Mouse (Mus musculus): ENCODE results near the gene Erlec1. TPM values are rescaled to one million over a fixed set of nuclear protein-coding genes. Genes with fewer than 3 reads are reported as not detected.

The Erlec1 gene
- polyA plus RNA-seq, 1 experiment from 2014 or later: 14.2 TPM

GRCm38 (mm10) chr11:30896201-30896600 lies 57.9 kb downstream of the Erlec1 start:
- no peaks in the 10 kb centered on the region for H3K27me3 ChIP-seq (ENCODE audit: control insufficient read depth, insufficient read depth, low read length)
- H3K4me3 ChIP-seq (replicated peaks; ENCODE audit: low read length): no peak overlapping the region
- H3K4me2 ChIP-seq (ENCODE audit: low read depth, low read length): no peak overlapping the region
- no peaks in the 10 kb centered on the region for H3K4me1 ChIP-seq (ENCODE audit: control insufficient read depth, insufficient read depth, low read length)
- H3K36me3 ChIP-seq (ENCODE audit: control insufficient read depth, insufficient read depth, low read length): no peaks in the 10 kb centered on the region
- no peak overlapping the region for H3K9ac ChIP-seq (ENCODE audit: low read length)
- no peak overlapping the region for H3K27ac ChIP-seq (ENCODE audit: low read length)
- ATAC-seq (ENCODE audit: insufficient read depth, low FRiP score): no peak
- H3K9me3 ChIP-seq (replicated peaks; ENCODE audit: control insufficient read depth, low read length): no peaks in the 10 kb centered on the region
- 88% methylated on average over 1 of the region's 1 CpGs for WGBS

- no peaks in the 10 kb centered on the region for H3K4me1 ChIP-seq (ENCODE audit: control insufficient read depth, insufficient read depth, low read length)
- H3K4me3 ChIP-seq (replicated peaks; ENCODE audit: low read length): no peak overlapping the region
- no peaks in the 10 kb centered on the region for H3K9me3 ChIP-seq (replicated peaks; ENCODE audit: control insufficient read depth, low read length)
- no peak for ATAC-seq (ENCODE audit: insufficient read depth, low FRiP score)
- no peaks in the 10 kb centered on the region for H3K36me3 ChIP-seq (ENCODE audit: control insufficient read depth, insufficient read depth, low read length)
- H3K9ac ChIP-seq (ENCODE audit: low read length): no peak overlapping the region
- H3K4me2 ChIP-seq (ENCODE audit: low read depth, low read length): no peak overlapping the region
- H3K27ac ChIP-seq (ENCODE audit: low read length): no peak overlapping the region
- WGBS: 88% methylated on average over 2 of the region's 2 CpGs
- H3K27me3 ChIP-seq (ENCODE audit: control insufficient read depth, insufficient read depth, low read length): no peaks in the 10 kb centered on the region
Observed at GRCm38 (mm10) chr11:30888153-30888552, 66.0 kb downstream of the Erlec1 start.

- Histone ChIP-seq H3K27me3 (ENCODE audit: control insufficient read depth, insufficient read depth, low read length) (no peaks in the 10 kb centered on the region), H3K9ac (ENCODE audit: low read length) (peak within 1 kb of the TSS; percentile 67), H3K36me3 (ENCODE audit: control insufficient read depth, insufficient read depth, low read length) (peaks cover under 1% of the 10 kb centered on the region; the same call in 1 of the 2 replicates), H3K4me3 (replicated peaks; ENCODE audit: low read length) (peak within 1 kb of the TSS; percentile 48), H3K4me2 (ENCODE audit: low read depth, low read length) (peak within 1 kb of the TSS; percentile 91), H3K9me3 (replicated peaks; ENCODE audit: control insufficient read depth, low read length) (no peaks in the 10 kb centered on the region), H3K27ac (ENCODE audit: low read length) (no peak within 1 kb of the TSS), H3K4me1 (ENCODE audit: control insufficient read depth, insufficient read depth, low read length) (no peaks in the 10 kb centered on the region)
- 4% methylated on average over 41 of the region's 41 CpGs for WGBS
- peak; percentile 92 for ATAC-seq (ENCODE audit: insufficient read depth, low FRiP score)
Observed at GRCm38 (mm10) chr11:30885171-30885871, 68.8 kb downstream of the Erlec1 start, which contains the start of the genes Gpr75 and Asb3. TSS of gene Gpr75 (plus strand) at chr11:30885358. TSS of gene Asb3 (plus strand) at chr11:30885416.

Other genes starting within 250 kb of the Erlec1 start
- gene Psme4, start 182.6 kb downstream of the Erlec1 start, polyA plus RNA-seq (2015; fragmentation: Nextera tagmentation; extraction: Ambion mirVana): 14.7 and 16.1 TPM in 2 replicates
- gene Gpr75, start 69.0 kb downstream of the Erlec1 start, polyA plus RNA-seq (2015; fragmentation: Nextera tagmentation; extraction: Ambion mirVana): 0.32 and 0.36 TPM in 2 replicates
- gene Asb3, start 68.9 kb downstream of the Erlec1 start, polyA plus RNA-seq (2015; fragmentation: Nextera tagmentation; extraction: Ambion mirVana): 27.6 and 27.7 TPM in 2 replicates
- 29.3 and 37.8 TPM in 2 replicates for gene Chac2, start 32.0 kb upstream of the Erlec1 start, polyA plus RNA-seq (2015; fragmentation: Nextera tagmentation; extraction: Ambion mirVana)
- not detected in 2 replicates for gene Gm17332, start 228.1 kb upstream of the Erlec1 start, polyA plus RNA-seq (2015; fragmentation: Nextera tagmentation; extraction: Ambion mirVana)